Mouse (Mus musculus) kidney, adult 11 months (tissue): ENCODE measurements at regions not wholly inside any gene's neighbourhood (a gene's known extent, or its start where the extent isn't known, plus 50 kb on each side); places are given as distances from the start of the nearest gene placed in this dataset.

ENCODE experiments used
- DNase-seq: peaks from one replicate; pipeline ENCODE4 v3.0.0; 2022

- DNase-seq: no peak
Measured at GRCm38 (mm10) chr10:91297792-91298460, 116.8 kb upstream of the Tmpo start.

- DNase-seq: no peak
Measured at GRCm38 (mm10) chr10:91295345-91295744, 114.2 kb upstream of the Tmpo start.

- DNase-seq: no peak
Measured at GRCm38 (mm10) chr10:91293226-91293625, 112.1 kb upstream of the Tmpo start.

GRCm38 (mm10) chr10:91284259-91284658 is 103.1 kb upstream of the Tmpo start:
- no peak for DNase-seq

GRCm38 (mm10) chr10:91270955-91271741 is 90.0 kb upstream of the Tmpo start:
- peak; percentile 66 for DNase-seq

- peak; percentile 33 for DNase-seq
Measured at GRCm38 (mm10) chr10:91270268-91270954, 89.3 kb upstream of the Tmpo start.

- no peak for DNase-seq
Measured at GRCm38 (mm10) chr10:91267886-91268285, 86.8 kb upstream of the Tmpo start.

GRCm38 (mm10) chr10:91260416-91260815 is 79.3 kb upstream of the Tmpo start:
- DNase-seq: no peak

GRCm38 (mm10) chr10:91249681-91250195 is 68.6 kb upstream of the Tmpo start:
- DNase-seq: no peak

GRCm38 (mm10) chr10:91244297-91244696 is 63.2 kb upstream of the Tmpo start:
- DNase-seq: no peak

- DNase-seq: no peak
Measured at GRCm38 (mm10) chr10:91242491-91243046, 61.5 kb upstream of the Tmpo start.

GRCm38 (mm10) chr10:91241611-91242005 is 60.5 kb upstream of the Tmpo start:
- DNase-seq: no peak

GRCm38 (mm10) chr10:91240856-91241610 is 59.9 kb upstream of the Tmpo start:
- DNase-seq: peak; percentile 72

- no peak for DNase-seq
Measured at GRCm38 (mm10) chr10:91240320-91240719, 59.2 kb upstream of the Tmpo start.

GRCm38 (mm10) chr10:91236844-91237243 is 55.7 kb upstream of the Tmpo start:
- peak; percentile 80 for DNase-seq

- no peak for DNase-seq
Measured at GRCm38 (mm10) chr10:91234709-91235108, 53.6 kb upstream of the Tmpo start.
